Mouse (Mus musculus): ENCODE measurements around the gene Pmepa1. TPM values are rescaled to one million over a fixed set of nuclear protein-coding genes. Genes with fewer than 3 reads are reported as not detected.
A peak's percentile ranks its signal among the peaks of the same experiment; 100 is the strongest.

The Pmepa1 gene
- polyA plus RNA-seq, 1 experiment, result 40.4 TPM

DNA sequence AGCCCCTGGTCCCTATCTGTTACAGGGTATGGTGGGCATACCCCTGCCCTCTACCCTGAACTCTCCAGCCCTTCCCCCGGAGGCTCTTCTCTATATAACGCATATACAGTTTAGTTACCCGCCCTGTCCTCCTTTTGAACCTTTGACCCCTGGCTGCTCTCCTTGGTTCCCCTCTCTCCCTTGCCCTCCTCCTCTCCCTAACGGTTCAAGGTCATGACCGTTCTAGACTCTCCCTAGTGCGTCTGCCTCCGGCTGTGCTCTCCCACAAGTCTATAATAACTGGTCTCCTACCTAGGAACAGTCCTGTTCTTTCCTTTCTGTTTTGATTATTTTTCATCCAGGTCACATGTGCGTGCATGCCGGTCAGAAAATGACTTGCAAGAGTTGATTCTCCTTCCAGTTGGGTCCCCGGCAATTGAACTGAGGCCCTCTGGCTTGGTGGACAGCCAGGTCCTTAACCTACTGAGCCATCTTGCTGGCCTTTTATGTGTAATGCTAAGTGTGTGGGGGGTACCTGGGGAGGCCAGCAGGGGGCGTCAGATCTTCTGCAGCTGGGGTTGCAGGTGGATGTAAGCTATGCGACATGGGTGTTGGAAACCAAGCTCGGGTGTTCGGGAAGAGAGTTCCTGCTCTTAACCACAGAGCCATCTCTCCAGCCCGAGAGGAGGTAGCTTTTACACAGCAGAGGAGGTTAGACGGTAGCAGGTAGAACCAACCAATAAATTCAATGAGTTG lies 2.7 kb upstream of the Pmepa1 start:
- no peak for DNase-seq (ENCODE audit: extremely low spot score in 1 of 2, low spot score in 1 of 2)

DNA sequence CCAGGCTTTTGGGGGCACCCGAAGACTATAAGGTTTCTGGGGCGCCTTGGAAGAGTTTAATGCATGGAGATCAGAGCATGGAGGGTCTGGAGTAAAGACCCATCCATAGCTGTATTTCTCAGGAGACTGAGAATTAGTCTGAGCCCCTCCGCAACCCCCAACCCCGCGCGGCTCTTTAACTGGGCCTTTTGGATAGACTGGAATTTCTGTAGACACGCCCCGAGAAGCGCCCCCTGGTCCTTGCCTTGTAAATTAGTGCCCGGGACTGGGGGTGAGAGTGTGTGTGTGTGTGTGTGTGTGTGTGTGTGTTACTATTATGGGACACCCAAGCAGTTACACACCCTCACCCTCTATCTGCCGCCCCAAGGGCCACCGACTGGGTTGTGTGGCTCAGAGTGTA lies 526 bp upstream of the Pmepa1 start:
- DNase-seq (ENCODE audit: extremely low spot score in 1 of 2, low spot score in 1 of 2), result no peak

DNA sequence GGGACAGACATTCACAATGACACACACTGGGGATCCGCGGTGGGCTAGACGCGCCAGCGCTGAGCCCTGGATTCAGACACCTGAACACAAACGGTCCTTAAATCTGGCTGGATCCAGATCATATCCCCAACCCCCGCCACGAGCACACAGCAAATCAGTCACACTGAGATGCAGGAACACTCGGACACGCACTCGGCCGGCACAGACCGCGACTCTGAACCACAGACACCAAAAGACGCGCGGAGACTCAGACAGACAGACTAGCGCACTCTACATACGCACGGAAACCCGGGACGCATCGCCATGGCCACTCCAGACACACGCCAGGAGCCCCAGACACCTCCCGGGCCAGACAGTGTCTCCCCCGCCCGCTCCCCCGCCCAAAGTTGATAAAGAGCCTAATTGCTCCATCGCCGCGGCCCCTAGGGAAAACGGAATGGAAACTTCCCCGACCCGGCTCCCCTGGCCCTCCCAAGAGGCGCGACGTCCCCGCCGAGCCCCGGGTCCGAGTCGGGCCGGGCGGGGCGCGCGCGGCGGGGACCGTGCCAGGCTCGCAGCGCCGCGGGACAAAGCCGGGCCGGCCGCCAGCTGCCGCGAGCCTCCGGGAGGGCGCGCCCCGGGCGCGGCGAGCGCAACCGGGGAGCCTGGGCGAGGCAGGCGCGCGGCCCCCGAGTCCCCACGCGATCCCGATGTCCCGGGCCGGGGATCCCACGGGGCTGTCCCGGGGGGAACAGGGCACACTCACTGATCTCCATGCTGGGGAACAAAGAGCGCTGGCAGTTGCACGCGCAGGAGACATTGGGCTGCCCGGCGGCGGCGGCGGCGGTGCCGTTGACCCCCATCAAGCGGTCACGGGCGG lies 761 bp downstream of the Pmepa1 start:
- DNase-seq (ENCODE audit: extremely low spot score in 1 of 2, low spot score in 1 of 2), result no peak

DNA sequence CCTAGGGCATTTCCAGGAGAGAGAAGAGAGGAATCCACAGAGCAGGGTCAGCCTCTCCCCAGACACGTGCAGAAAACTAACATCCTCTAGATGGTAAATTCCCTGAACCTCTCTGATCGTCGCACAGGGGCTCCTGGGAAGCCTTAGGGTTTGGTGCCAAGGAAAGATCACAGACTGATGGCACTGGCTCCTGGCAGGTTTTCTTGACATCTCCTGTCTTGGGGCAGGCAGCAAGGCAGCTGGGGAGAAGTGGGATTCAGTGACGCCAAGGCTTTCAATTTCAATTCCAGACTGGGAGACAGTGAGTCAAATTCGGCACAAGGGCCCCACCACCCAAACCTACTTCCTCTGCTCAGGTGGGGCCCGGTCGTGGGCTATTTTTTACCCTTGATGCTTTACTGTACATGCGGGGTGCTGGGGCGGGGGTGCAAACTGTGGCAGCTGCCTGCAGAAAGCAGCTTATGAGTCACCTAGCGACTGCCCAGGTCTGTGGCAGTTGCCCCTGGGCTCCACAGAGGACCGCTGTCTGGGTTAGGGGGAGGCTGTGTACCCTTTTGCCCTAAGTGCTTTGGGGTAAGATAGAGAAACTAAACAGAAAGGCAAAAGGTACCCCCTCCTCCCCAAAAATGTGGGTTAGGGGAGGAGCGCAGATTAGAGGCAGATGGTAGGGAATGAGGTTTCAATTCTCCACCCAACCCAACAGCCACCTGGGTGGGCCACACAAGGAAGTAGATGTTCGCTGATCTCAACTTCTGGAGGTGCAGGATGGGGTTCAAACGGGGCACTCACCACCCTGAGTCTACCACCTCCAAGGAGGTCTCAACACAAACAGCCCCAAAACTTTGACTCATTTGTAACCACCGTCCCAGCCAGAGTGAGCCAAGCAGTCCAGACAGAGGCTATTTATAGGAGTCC lies 1.6 kb downstream of the Pmepa1 start:
- DNase-seq (ENCODE audit: extremely low spot score in 1 of 2, low spot score in 1 of 2), result peak in 1 of 2 experiments; percentile 33

DNA sequence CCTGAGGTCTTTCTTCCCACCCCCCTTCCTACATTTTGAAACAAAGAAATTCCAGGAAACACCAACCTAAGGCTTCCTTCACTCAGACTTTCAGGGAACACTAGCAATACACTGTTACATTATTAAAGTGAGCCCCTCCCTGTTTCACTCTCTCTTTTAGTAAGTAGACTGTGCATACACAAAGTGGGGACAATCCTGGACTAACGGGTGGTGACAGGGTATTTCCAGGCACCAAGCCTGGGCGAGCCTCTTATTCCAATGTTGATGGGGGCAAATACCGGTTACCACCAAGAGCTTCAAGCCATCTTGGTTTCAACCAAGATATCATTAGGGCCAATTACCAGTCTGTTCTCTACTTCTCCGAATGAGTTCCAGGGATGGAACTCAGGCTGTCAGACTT lies 2.4 kb downstream of the Pmepa1 start:
- no peak for DNase-seq (ENCODE audit: extremely low spot score in 1 of 2, low spot score in 1 of 2)

DNA sequence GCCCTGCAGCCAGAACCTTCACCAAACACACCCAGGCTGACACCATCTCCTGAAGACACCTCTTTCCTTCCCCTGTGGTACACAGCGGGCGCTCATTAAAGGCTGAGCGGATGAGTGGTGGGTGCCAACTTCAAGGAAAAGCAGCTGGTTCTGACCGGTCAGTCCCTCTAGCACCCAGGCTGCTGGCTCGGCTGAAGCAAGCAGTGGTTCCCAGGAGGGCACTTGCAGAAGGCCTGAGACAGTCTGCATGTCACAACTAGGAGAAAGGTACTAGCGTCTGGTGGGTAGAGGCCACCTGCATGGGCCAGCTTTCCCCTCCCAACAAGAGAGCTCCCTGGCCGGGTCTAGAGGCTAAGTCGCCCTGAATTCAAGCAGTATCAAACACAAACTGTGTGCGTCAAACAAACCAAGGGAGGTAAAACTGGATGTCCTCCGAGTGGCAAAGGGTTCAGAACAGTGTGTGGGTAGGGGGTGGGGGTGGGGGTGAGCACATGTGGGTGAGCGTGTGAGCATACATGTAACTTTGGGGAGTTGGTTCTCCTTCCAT lies 3.9 kb downstream of the Pmepa1 start:
- no peak for DNase-seq (ENCODE audit: extremely low spot score in 1 of 2, low spot score in 1 of 2)

DNA sequence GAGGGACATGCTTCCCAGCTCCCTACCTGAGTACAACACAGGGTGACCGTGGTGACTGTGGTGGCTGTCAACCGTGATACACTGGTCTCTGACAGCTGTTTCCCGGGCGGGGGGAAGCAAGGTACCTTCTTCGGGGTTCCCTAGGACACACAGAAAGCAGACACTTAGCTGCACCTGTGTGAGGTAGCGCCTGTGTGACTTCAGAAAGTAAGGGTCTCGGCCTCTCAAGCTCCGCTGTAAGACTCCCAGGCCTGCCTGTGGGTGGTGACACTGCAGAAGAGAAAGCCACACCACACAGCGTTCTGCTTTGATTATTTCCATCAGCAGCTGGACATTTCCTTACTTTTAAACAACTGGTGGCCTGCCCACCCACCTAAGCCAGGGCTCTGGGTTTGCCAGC lies 4.8 kb downstream of the Pmepa1 start:
- DNase-seq (ENCODE audit: extremely low spot score in 1 of 2, low spot score in 1 of 2), result no peak

DNA sequence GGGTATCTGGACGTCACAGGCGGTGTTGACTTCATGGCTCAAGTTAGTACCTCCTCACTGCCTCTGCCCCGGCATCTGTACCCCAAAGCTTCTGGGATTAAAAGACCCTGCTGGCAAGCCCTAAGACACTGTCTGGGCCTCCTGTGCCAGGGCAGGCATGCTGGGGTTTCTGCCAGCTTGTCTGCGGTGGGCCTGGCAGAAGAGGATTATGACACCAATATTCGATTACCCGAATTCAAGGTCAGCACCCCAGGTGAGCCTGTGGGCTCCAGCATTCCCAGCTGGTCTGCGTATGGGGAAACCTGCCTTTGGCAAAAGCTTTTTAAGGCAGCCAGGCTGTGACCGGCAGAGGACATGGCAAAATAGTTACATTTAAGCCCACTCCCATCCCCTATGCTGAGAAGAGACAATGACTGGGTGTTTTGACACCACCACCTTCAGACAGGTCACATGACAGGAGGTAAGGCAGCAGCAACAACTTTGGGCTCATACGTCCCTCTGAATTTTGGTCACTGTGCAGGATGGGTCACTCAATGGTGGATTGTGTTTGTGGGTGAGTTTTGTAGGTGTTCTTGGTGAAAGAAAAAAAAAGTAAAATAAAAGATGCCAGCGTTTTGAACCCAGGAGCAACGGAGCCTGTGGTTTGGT lies 5.6 kb downstream of the Pmepa1 start:
- no peak for DNase-seq (ENCODE audit: extremely low spot score in 1 of 2, low spot score in 1 of 2)

DNA sequence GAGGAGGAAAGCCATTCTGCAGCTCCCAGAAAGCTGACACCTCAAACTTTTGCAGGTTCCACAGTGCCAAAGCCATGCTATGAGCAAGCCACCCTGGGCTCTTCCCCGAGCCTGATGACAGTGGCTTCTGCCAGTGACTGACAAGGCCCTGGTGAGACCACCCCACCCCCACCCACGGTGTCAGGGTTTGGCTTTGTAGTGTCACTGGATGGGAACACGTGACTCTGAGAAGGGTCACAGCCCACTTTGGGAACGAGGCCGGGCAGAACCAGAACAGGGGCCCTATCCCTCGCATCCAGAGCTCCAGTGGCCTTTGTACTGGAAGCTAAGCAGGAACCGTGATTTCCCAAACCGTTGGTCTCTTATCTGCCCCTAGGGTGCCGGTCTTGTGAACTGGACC lies 6.1 kb downstream of the Pmepa1 start:
- no peak for DNase-seq (ENCODE audit: extremely low spot score in 1 of 2, low spot score in 1 of 2)

DNA sequence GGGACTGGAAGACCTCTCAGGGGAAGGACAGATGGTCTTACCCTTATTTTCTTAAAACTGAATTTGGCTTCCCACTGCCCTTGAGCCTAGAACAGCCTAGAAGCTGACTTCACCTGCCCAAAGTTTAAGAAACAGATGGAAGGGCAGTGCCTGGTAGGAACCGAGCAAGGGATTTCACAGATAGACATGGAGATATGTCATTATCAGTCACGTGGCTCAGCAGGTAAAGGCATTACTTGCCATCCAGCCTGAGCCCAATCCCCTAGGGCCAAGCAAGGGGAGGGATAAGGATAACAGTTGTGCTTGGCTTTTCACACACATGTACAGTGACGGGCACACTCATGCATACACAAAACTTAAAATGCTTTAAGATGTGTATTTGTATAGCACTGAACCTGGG lies 8.8 kb downstream of the Pmepa1 start:
- no peak for DNase-seq (ENCODE audit: extremely low spot score in 1 of 2, low spot score in 1 of 2)

DNA sequence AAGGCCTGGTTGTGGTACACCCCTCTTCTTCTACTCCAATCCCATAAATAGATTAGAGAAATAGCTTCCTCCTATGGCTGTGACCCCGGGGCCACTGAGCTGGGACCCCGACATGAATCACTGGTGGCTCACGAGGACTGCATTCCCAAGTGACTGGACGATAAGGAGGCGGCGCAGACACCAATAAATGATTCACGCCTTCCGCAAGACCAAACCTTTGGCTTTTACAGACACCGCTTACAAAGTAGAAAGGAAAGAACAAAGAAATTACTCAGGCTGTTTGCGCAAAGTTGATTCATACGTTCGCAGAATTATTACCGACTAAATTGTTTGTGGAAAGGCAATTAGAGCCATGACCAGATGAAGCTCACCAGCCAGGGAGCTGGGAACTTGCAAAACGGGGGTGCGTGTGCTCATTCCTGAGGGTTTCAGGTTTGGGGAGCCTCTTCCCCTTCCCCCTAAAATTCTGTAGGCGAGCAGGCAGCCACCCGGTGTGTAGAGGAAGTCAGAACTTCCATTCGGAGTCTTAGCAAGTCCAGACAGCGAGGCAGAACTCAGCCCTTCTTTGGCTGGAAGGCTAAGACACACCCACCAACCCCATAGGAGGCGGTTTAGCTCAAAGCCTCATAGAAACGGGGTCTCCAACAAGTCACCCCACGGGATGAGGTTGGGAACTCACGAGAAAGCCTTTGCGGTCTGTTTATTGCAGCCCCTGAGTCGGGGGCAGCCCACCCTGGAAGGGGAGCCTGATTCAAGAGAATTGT lies 9.8 kb downstream of the Pmepa1 start:
- DNase-seq (ENCODE audit: extremely low spot score in 1 of 2, low spot score in 1 of 2), result no peak

DNA sequence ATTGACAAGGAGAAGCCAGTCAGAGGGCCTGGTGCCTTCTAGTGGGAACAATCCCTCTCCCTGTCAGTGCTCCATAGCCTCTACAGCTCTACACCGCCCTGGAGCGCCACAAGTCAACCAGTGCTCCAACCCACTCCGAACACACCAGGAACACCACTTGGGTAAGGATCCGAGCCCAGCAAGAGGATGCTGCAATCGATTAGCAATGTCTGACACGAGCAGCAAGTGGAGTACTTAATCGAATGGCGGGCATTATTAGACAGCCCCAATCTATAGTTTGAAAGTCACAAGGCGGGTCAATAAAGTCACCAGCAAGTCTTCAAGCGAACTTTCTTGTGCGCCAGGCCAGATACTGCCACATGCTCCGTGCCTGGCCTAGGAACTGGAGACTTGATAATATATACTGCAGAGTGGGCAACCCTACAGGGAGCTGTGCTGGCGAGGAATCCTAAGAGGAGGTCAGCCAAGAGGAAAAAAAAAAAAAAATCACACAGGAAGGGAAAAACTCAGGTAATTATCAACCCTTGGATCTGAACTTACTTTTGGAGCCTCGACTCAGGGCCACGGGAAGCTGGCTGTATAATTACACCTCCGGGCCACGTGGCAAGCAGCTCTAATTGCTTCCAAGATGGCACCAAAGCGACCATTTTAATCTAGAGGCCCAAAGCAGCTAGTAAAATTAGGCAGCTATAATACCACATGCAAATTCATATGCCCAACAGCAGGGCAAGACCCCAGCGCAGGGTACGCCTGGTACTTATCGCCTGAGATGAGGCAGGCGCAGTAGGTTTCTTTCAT lies 10.7 kb downstream of the Pmepa1 start:
- no peak for DNase-seq (ENCODE audit: extremely low spot score in 1 of 2, low spot score in 1 of 2)

DNA sequence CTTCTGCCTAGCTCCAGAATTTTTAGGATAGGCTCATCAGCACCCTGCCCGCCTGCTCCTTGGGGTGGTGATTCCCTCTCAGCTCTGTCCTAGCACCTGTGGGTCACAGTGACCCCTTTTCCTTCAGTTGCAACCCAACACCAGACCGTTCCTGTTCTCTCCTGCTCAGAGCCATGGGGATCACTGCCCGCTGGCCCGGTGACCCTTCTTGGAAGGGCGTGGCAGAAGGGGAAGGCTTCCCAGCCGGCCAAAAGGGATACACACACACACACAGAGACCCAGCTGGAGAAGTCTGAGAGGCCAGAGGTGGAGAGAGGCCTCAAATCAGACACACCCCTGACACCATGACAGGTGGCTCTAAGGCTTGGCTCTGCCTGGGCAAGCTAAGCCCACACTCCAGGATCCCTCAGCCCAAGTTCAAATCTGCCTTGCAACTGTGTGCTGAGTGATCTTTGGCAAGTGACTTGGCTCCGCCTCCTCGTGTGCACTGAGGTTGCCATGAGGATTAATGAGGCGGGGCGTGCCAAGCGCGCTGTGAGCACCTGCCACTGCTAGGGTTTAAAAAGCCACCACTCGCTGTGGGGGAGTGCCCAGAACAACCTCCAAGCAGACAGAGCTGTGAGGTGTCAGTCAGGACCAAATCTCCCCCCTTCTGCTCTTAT lies 11.7 kb downstream of the Pmepa1 start:
- DNase-seq (ENCODE audit: extremely low spot score in 1 of 2, low spot score in 1 of 2), result peak in 1 of 2 experiments; percentile 36

DNA sequence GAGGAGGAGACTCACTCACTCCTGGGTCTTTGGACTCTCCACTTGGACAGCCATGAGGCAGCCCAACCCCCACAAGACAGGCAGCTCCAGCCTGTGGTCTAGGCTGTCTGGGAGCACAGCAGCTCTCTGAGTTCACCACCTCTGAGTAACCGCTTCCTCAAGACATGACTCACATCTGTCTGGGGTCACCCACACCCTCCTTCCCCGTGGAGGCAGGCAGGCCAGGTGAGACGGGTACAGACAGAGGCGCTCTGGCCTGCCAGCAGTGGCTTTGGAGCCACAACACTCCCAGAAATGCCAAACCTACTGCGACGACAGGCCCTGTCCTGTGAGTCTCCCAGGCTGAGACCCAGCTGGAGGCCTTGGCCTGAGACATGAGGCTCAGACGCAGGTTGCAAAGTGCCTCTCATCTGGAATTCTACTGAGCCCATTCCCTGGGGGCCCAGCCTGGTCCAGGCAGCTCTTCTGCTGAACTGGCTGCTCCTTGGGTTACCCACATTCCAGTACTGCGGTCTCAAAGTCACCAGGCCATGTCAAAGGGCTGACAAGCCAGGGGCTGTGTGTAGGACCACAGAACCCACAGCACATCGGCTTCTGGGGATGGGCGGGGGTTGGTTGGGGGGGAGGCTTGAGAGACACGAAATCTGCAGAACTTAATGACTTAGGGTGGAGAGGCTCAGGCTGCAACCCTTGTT lies 12.6 kb downstream of the Pmepa1 start:
- no peak for DNase-seq (ENCODE audit: extremely low spot score in 1 of 2, low spot score in 1 of 2)

DNA sequence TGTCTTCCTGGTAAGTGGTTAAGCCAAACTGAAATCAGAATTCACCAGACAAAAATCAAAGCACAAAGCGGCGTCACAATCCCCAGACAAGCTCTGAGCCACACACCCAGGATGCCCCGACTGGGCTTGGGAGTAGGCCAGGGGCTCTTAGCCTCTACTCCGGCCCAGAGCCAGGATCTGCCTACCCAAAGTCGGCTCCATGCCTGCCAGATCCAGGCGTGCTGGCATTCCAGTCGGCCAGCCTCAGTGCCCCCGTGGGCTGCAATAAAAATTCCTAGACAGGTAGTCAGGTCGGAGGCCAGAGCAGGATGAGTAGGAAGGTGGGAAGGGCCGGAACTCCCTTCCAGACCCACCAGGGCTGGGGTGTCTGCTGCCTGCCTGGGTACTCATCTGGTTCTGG lies 14.8 kb downstream of the Pmepa1 start:
- DNase-seq (ENCODE audit: extremely low spot score in 1 of 2, low spot score in 1 of 2), result no peak

DNA sequence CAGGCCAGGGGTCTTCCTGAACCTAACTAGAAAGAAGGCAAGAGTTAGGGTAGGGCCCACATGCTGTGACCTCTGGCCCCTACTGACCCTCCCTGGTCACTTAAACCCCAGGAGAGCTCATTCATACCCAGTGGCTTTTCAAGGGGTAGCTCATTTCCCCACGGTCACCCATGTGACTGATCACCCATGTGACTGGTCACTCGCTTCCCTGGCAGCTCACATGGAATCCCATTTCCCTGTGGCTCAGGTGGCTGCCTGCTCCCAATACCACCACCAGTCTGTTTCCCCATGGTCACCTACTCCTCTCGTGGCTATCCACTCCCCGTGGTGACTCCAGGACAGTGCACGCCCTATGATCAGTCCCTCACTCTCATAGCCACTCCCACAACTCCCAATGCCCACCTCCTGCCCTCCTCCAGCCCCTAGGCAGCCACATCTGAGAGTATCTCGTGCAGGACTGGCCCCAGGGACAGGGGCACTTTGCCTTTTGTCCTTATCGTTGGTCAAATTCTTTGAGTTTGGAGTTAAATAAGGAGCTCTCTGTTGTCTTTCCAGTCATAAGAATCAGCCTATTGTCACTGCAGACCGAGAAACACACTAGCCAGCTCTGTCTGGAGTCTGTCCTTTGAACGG lies 17.8 kb downstream of the Pmepa1 start:
- DNase-seq (ENCODE audit: extremely low spot score in 1 of 2, low spot score in 1 of 2), result no peak

DNA sequence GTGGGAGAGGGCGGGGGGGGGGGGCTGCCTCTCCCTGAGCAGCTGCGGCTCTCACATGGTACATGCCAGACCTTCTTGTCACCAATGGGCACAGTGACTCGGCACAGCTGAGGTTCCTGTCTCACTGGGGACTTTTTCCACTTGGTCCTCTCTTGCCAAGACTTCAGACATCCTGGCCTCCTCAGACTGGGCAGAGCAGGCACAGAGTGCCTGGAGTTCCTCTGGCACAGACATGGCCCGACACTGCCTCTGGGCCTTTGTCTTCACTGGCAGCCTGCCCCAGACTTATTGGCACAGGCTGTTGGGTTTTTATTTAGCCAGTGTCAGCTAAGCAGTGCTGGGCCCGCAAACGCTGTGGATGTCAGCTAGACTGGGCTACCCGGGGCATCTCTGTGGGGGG lies 18.7 kb downstream of the Pmepa1 start:
- DNase-seq (ENCODE audit: extremely low spot score in 1 of 2, low spot score in 1 of 2), result peak; percentile 65 to 83
